Mouse (Mus musculus) bone marrow, adult 2 months (tissue): ENCODE results near the gene Zfp579. TPM values are rescaled to one million over a fixed set of nuclear protein-coding genes. Genes with fewer than 3 reads are reported as not detected.

Source experiments
- H3K27ac ChIP-seq: fragments of 200-500 bp; 2 replicates; pipeline ENCODE4 v1.5.1; 2012; ENCODE audit warnings: low read depth, mild to moderate bottlenecking, control low read depth, inconsistent platforms, low read length; ENCODE audit not compliant: control insufficient read depth, poor library complexity, insufficient read depth
- H3K4me1 ChIP-seq: fragments of 200-500 bp; 2 replicates; pipeline ENCODE4 v1.6.1; 2011; ENCODE audit warnings: low read length; ENCODE audit not compliant: control insufficient read depth, insufficient read depth
- H3K4me3 ChIP-seq: fragments of 200-500 bp; replicated peaks from 2 replicates; pipeline ENCODE3; 2011; ENCODE audit warnings: mild to moderate bottlenecking, low read depth, low read length, control low read depth; ENCODE audit not compliant: control insufficient read depth
- CTCF ChIP-seq: fragments of 200-500 bp; IDR thresholded peaks from 2 replicates; pipeline ENCODE4 v1.5.1; 2011; ENCODE audit warnings: low read length, control low read depth; ENCODE audit not compliant: control insufficient read depth, insufficient read depth
- POLR2A ChIP-seq: fragments of 200-500 bp; IDR thresholded peaks from 2 replicates; pipeline ENCODE4 v1.6.1; 2011; ENCODE audit warnings: low read depth, mild to moderate bottlenecking, control low read depth, low read length, borderline replicate concordance; ENCODE audit not compliant: control insufficient read depth
- WGBS: fragments of 180-500 bp; shearing (Covaris S2); methylation state at CpG from one replicate; pipeline ENCODE4 v1.1.7; 2018; 5-methylcytosine and 5-hydroxymethylcytosine counted together
- polyA plus RNA-seq: library from polyadenylated mRNA; stranded (reverse); fragments of >200 nt; gene quantifications from 2 replicates; pipeline ENCODE4 v1.2.4, GENCODE M21; 2011; ENCODE audit warnings: low replicate concordance; ENCODE audit not compliant: missing spikeins, insufficient read depth, insufficient read length

Gene Zfp579
- polyA plus RNA-seq, 1 experiment, result 44.8 TPM

DNA sequence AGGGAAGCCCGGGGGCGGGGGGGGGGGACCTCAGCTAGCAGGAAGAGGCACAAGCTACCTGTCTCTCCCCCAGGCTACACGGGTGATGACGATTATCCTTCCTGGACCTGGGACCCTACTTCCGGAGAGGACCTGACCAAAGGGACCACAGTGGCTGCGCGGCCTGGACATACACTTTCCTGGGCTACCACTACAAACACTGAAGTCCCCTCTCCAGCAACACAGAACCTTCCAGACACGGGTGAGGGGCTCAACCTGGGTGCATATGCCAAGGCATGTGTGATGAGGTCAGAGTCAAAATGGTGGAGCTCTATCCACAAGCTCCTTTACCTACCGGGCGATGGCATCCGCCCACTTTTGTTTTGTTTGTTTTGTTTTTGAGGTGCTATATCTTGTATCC, 58.6 kb downstream of the Zfp579 start:
- Histone ChIP-seq H3K4me3 (no peak overlapping the region), H3K4me1 (no peaks in the 10 kb centered on the region; the same call in 1 of the 2 replicates), H3K27ac (no peak overlapping the region)
- TF ChIP-seq POLR2A (no peak), CTCF (no peak)
- WGBS, result 61% methylated on average over 11 of the region's 11 CpGs

DNA sequence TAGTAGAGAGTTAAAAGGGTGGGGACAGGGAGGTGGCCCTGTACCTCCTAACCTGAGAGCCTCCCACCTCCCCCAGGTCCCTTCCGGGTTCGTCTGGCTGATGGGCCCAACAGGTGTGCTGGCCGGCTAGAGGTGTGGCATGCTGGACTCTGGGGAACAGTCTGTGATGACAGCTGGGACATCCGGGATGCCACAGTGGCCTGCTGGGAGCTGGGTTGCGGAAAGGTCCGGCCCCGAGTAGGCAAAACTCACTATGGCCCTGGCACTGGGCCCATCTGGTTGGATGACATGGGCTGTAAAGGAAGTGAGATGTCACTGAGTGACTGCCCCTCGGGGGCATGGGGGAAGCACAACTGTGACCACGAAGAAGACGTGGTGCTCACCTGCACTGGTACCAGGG, 59.1 kb downstream of the Zfp579 start:
- TF ChIP-seq POLR2A (no peak), CTCF (no peak)
- no peak overlapping the region for H3K27ac ChIP-seq
- 57% methylated on average over 10 of the region's 10 CpGs for WGBS
- H3K4me1 ChIP-seq, result no peaks in the 10 kb centered on the region; the same call in 1 of the 2 replicates
- H3K4me3 ChIP-seq, result no peak overlapping the region

DNA sequence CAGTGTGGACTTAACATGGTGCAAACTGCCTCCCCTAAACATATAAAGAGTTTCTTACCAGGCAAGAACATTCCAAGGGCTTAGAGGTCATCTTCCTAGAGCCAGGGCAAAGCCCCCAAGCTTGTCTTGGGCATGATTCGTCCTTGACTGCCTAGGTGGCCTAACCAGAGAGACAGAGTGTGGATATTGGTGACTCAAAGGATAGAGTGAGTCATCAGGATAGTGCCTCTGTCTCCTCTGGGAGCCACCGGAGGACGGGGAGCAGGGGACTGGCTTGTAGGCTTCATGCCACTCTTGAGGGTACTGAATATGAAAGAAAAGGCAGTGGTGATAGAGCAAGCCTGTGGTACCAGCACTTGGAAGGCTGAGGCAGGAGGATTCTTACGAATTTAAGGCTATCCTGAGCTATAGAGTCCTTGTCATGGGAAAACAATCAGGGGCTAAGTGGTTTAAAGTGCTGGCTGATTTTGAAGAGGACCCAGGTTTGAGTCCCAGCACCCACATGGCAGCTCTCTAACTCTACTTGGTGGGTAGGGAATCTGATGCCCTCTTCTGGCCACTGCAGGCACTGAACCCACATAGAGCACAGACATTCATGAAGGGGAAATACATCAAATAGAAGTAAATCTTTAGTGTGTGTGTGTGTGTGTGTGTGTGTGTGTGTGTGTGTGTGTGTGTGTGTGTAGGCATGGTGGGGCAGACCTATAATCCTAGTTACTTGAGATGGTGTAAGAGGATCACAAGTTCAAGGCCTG, 61.6 kb downstream of the Zfp579 start:
- H3K4me1 ChIP-seq, result no peaks in the 10 kb centered on the region; the same call in 1 of the 2 replicates
- WGBS, result 71% methylated on average over 4 of the region's 4 CpGs
- H3K27ac ChIP-seq, result no peak overlapping the region
- no peak for TF ChIP-seq POLR2A
- H3K4me3 ChIP-seq, result no peak overlapping the region

Other genes with a start within 250 kb of the Zfp579 start
- 169 and 179 TPM in 2 replicates for gene Cox6b2, start 243.1 kb downstream of the Zfp579 start, polyA plus RNA-seq
- not detected in 2 replicates for gene Fam71e2, start 224.9 kb downstream of the Zfp579 start, polyA plus RNA-seq
- gene Il11, start 213.3 kb downstream of the Zfp579 start, polyA plus RNA-seq, result not detected in 2 replicates
- not detected in 2 replicates for gene Tmem190, start 213.2 kb downstream of the Zfp579 start, polyA plus RNA-seq
- gene Tmem238, start 206.5 kb downstream of the Zfp579 start, polyA plus RNA-seq, result 3.9 and 12.0 TPM in 2 replicates
- gene Rpl28, start 203.3 kb downstream of the Zfp579 start, polyA plus RNA-seq, result 441 and 887 TPM in 2 replicates
- gene Ube2s, start 183.6 kb downstream of the Zfp579 start, polyA plus RNA-seq, result 367 and 488 TPM in 2 replicates
- gene Shisa7, start 151.5 kb downstream of the Zfp579 start, polyA plus RNA-seq, result 0.25 and 0.67 TPM in 2 replicates
- 3.9 and 12.4 TPM in 2 replicates for gene Isoc2b, start 125.9 kb downstream of the Zfp579 start, polyA plus RNA-seq
- 10.7 and 21.3 TPM in 2 replicates for gene Isoc2a, start 119.0 kb downstream of the Zfp579 start, polyA plus RNA-seq
- not detected in 2 replicates for gene Gm36210, start 89.6 kb downstream of the Zfp579 start, polyA plus RNA-seq
- gene Zfp628, start 80.9 kb downstream of the Zfp579 start, polyA plus RNA-seq, result 7.6 and 10.6 TPM in 2 replicates
- gene Nat14, start 74.1 kb downstream of the Zfp579 start, polyA plus RNA-seq, result 1.4 and 2.8 TPM in 2 replicates
- gene Ssc5d, start 70.4 kb downstream of the Zfp579 start, polyA plus RNA-seq, result 0.70 and 1.5 TPM in 2 replicates
- not detected in 2 replicates for gene Sbk2, start 31.8 kb downstream of the Zfp579 start, polyA plus RNA-seq
- gene Sbk3, start 25.0 kb downstream of the Zfp579 start, polyA plus RNA-seq, result not detected in 2 replicates
- 12.6 and 15.8 TPM in 2 replicates for gene Zfp524, start 18.3 kb upstream of the Zfp579 start, polyA plus RNA-seq
- gene Fiz1, start 18.5 kb upstream of the Zfp579 start, polyA plus RNA-seq, result 10.9 and 18.9 TPM in 2 replicates
- not detected in 2 replicates for gene Gm44973, start 19.3 kb upstream of the Zfp579 start, polyA plus RNA-seq
- 23.9 and 30.4 TPM in 2 replicates for gene Zfp865, start 24.2 kb upstream of the Zfp579 start, polyA plus RNA-seq
- gene Ccdc106, start 24.4 kb upstream of the Zfp579 start, polyA plus RNA-seq, result not detected in 2 replicates
- gene 4632433K11Rik, start 38.0 kb upstream of the Zfp579 start, polyA plus RNA-seq, result 1.5 TPM in 1 of 2 replicates, not detected in the other
- 0.90 and 2.3 TPM in 2 replicates for gene Zfp784, start 42.3 kb upstream of the Zfp579 start, polyA plus RNA-seq
- gene Zfp580, start 55.4 kb upstream of the Zfp579 start, polyA plus RNA-seq, result 2.7 and 4.6 TPM in 2 replicates
- gene U2af2, start 66.0 kb upstream of the Zfp579 start, polyA plus RNA-seq, result 177 and 222 TPM in 2 replicates
- 109 and 135 TPM in 2 replicates for gene Epn1, start 84.1 kb upstream of the Zfp579 start, polyA plus RNA-seq
- gene Rfpl4, start 120.8 kb upstream of the Zfp579 start, polyA plus RNA-seq, result not detected in 2 replicates
- not detected in 2 replicates for gene Rasl2-9, start 129.8 kb upstream of the Zfp579 start, polyA plus RNA-seq
- gene Vmn1r55, start 153.5 kb upstream of the Zfp579 start, polyA plus RNA-seq, result not detected in 2 replicates
- gene Vmn1r56, start 200.6 kb upstream of the Zfp579 start, polyA plus RNA-seq, result not detected in 2 replicates
- not detected in 2 replicates for gene Vmn1r57, start 222.3 kb upstream of the Zfp579 start, polyA plus RNA-seq